Mouse (Mus musculus): ENCODE measurements around the gene Pam. TPM values are rescaled to one million over a fixed set of nuclear protein-coding genes. Genes with fewer than 3 reads are reported as not detected.

The Pam gene
- total and polyA plus RNA-seq, 3 experiments = not detected

GRCm38 (mm10) chr1:98056996-98057945 lies 38.2 kb downstream of the Pam start:
- no peak overlapping the region for H3K9ac ChIP-seq (ENCODE audit: control insufficient read depth, low read depth, low read length, poor library complexity, severe bottlenecking)
- H3K79me2 ChIP-seq (ENCODE audit: control insufficient read depth, insufficient read depth, low read length, poor library complexity) = no peaks in the 10 kb centered on the region
- no peaks in the 10 kb centered on the region for H3K36me3 ChIP-seq (ENCODE audit: control insufficient read depth in 1 of 2, insufficient read depth in 2 of 2, low read length in 2 of 2)
- no peaks in the 10 kb centered on the region; a peak in 1 of 4 replicates for H3K27me3 ChIP-seq (ENCODE audit: control insufficient read depth in 1 of 2, insufficient read depth in 2 of 2, low read length in 2 of 2)
- no peaks in the 10 kb centered on the region for H3K9me3 ChIP-seq (replicated peaks; ENCODE audit: insufficient read depth, low read length)
- TF ChIP-seq POLR2AphosphoS5 (IDR thresholded peaks at IDR 0.05; ENCODE audit: borderline replicate concordance, low read depth, low read length) (no peak), MAFK (IDR thresholded peaks at IDR 0.05; ENCODE audit: borderline replicate concordance, low read depth, low read length) (no peak), MYC (IDR thresholded peaks at IDR 0.05; ENCODE audit: low read depth, low read length) (no peak), ELF1 (IDR thresholded peaks at IDR 0.05; ENCODE audit: low read depth, low read length) (no peak), RCOR1 (IDR thresholded peaks at IDR 0.05; ENCODE audit: low read depth, low read length) (no peak), GATA1 (IDR thresholded peaks at IDR 0.05; ENCODE audit: low read depth, low read length) (no peak), KAT2A (conservative IDR thresholded peaks at IDR 0.05; ENCODE audit: low read depth, low read length) (no peak), SIN3A (IDR thresholded peaks at IDR 0.05; ENCODE audit: low read length) (no peak), POLR2AphosphoS2 (IDR thresholded peaks at IDR 0.05; ENCODE audit: low read length) (no peak), USF1 (IDR thresholded peaks at IDR 0.05; ENCODE audit: low read depth, low read length) (no peak), NELFE (IDR thresholded peaks at IDR 0.05; ENCODE audit: low read depth, low read length) (no peak), CHD2 (IDR thresholded peaks at IDR 0.05; ENCODE audit: low read length) (no peak), MAX (IDR thresholded peaks at IDR 0.05; ENCODE audit: low read length) (no peak), POLR2A (IDR thresholded peaks at IDR 0.05; ENCODE audit: control insufficient read depth in 1 of 2, insufficient read depth in 1 of 2, low read depth in 1 of 2, low read length in 2 of 2, poor library complexity in 1 of 2) (no peak), RAD21 (IDR thresholded peaks at IDR 0.05; ENCODE audit: low read depth, low read length) (no peak), EP300 (IDR thresholded peaks at IDR 0.05; ENCODE audit: low read depth in 1 of 2, low read length in 2 of 2) (no peak), BHLHE40 (IDR thresholded peaks at IDR 0.05; ENCODE audit: borderline replicate concordance, low read depth, low read length) (no peak), MYB (IDR thresholded peaks at IDR 0.05; ENCODE audit: low read depth, low read length) (no peak), GABPA (IDR thresholded peaks at IDR 0.05; ENCODE audit: low read depth, low read length) (no peak), MAZ (IDR thresholded peaks at IDR 0.05; ENCODE audit: low read depth, low read length) (no peak)
- no peaks in the 10 kb centered on the region for H3K4me1 ChIP-seq (ENCODE audit: control insufficient read depth in 1 of 2, insufficient read depth in 2 of 2, low read length in 2 of 2)
- H3K4me3 ChIP-seq (ENCODE audit: control insufficient read depth in 1 of 2, insufficient read depth in 1 of 2, low read depth in 2 of 2, low read length in 2 of 2) = no peak overlapping the region
- H3K27ac ChIP-seq (ENCODE audit: control insufficient read depth, low read depth, low read length) = no peak overlapping the region
- no peak for DNase-seq (ENCODE audit: low read depth, low spot score)

GRCm38 (mm10) chr1:98056277-98056676 lies 39.2 kb downstream of the Pam start:
- DNase-seq (ENCODE audit: low read depth, low spot score) = no peak
- H3K4me1 ChIP-seq (ENCODE audit: control insufficient read depth in 1 of 2, insufficient read depth in 2 of 2, low read length in 2 of 2) = no peaks in the 10 kb centered on the region
- no peak overlapping the region for H3K27ac ChIP-seq (ENCODE audit: control insufficient read depth, low read depth, low read length)
- no peaks in the 10 kb centered on the region; a peak in 1 of 4 replicates for H3K27me3 ChIP-seq (ENCODE audit: control insufficient read depth in 1 of 2, insufficient read depth in 2 of 2, low read length in 2 of 2)
- TF ChIP-seq MAX (IDR thresholded peaks at IDR 0.05; ENCODE audit: low read length) = no peak
- TF ChIP-seq GABPA (IDR thresholded peaks at IDR 0.05; ENCODE audit: low read depth, low read length) = no peak
- TF ChIP-seq TCF12 (IDR thresholded peaks at IDR 0.05; ENCODE audit: low read depth, low read length) = no peak
- TF ChIP-seq ZC3H11A (IDR thresholded peaks at IDR 0.05; ENCODE audit: low read depth, low read length) = no peak
- TF ChIP-seq HCFC1 (IDR thresholded peaks at IDR 0.05; ENCODE audit: low read depth, low read length) = no peak
- TF ChIP-seq ETS1 (IDR thresholded peaks at IDR 0.05; ENCODE audit: low read depth, low read length) = no peak
- TF ChIP-seq CHD2 (IDR thresholded peaks at IDR 0.05; ENCODE audit: low read length) = no peak
- H3K9ac ChIP-seq (ENCODE audit: control insufficient read depth, low read depth, low read length, poor library complexity, severe bottlenecking) = no peak overlapping the region
- H3K9me3 ChIP-seq (replicated peaks; ENCODE audit: insufficient read depth, low read length) = no peaks in the 10 kb centered on the region
- H3K79me2 ChIP-seq (ENCODE audit: control insufficient read depth, insufficient read depth, low read length, poor library complexity) = no peaks in the 10 kb centered on the region
- no peaks in the 10 kb centered on the region for H3K36me3 ChIP-seq (ENCODE audit: control insufficient read depth in 1 of 2, insufficient read depth in 2 of 2, low read length in 2 of 2)
- no peak overlapping the region for H3K4me3 ChIP-seq (ENCODE audit: control insufficient read depth in 1 of 2, insufficient read depth in 1 of 2, low read depth in 2 of 2, low read length in 2 of 2)
